Mouse (Mus musculus) C2C12 (cell line): ENCODE data around the gene Orm1.

Experiments used
- CTCF ChIP-seq: IDR thresholded peaks from one replicate; pipeline ENCODE4 v1.5.1; 2011; ENCODE audit not compliant: control insufficient read depth, insufficient read depth, insufficient read length
- MYOG ChIP-seq: IDR thresholded peaks from one replicate; pipeline ENCODE4 v1.6.1; 2011; ENCODE audit not compliant: control insufficient read depth, insufficient read length; ENCODE audit errors: extremely low read depth
- USF1 ChIP-seq: IDR thresholded peaks from one replicate; pipeline ENCODE4 v1.6.1; 2011; ENCODE audit warnings: low read depth, mild to moderate bottlenecking, control low read depth, moderate library complexity

GRCm38 (mm10) chr4:63362150-63362549 lies 17.8 kb downstream of the Orm1 start, which contains the start of gene Orm2:
- TF ChIP-seq USF1 (no peak), CTCF (no peak), MYOG (no peak)
